Mouse (Mus musculus) brain, embryonic 14.5 days (tissue): ENCODE data around the gene Exoc4.

ENCODE experiments used
- CTCF ChIP-seq: fragments of 200-500 bp; IDR thresholded peaks from 2 replicates; pipeline ENCODE4 v1.5.1; 2012; ENCODE audit warnings: inconsistent platforms, mild to moderate bottlenecking, moderate library complexity, borderline replicate concordance; ENCODE audit not compliant: insufficient read depth, insufficient read length; ENCODE audit errors: extremely low read depth
- POLR2A ChIP-seq: fragments of 200-500 bp; IDR thresholded peaks from 2 replicates; pipeline ENCODE4 v1.6.1; 2012; ENCODE audit warnings: mild to moderate bottlenecking, inconsistent platforms, borderline replicate concordance; ENCODE audit not compliant: poor library complexity, insufficient read depth, insufficient read length, severe bottlenecking; ENCODE audit errors: extremely low read depth

- TF ChIP-seq CTCF = no peak
- TF ChIP-seq POLR2A = no peak
Measured at GRCm38 (mm10) chr6:33804775-33805174, 555.9 kb downstream of the Exoc4 start.
